Mouse (Mus musculus): ENCODE results near the gene Ifit2. TPM values are rescaled to one million over a fixed set of nuclear protein-coding genes. Genes with fewer than 3 reads are reported as not detected.

Gene Ifit2
- polyA plus RNA-seq, 1 experiment from 2014 or later = 3.3 TPM

GRCm38 (mm10) chr19:34551981-34552380 is 1.5 kb downstream of the Ifit2 start:
- H3K36me3 ChIP-seq = no peaks in the 10 kb centered on the region
- no peak overlapping the region for H3K27ac ChIP-seq
- H3K4me3 ChIP-seq (replicated peaks) = no peak overlapping the region
- H3K4me2 ChIP-seq (replicated peaks) = no peak overlapping the region
- no peak overlapping the region for H3K9ac ChIP-seq (replicated peaks)
- no peaks in the 10 kb centered on the region for H3K27me3 ChIP-seq
- WGBS = 73% methylated on average over 5 of the region's 5 CpGs
- H3K4me1 ChIP-seq (replicated peaks) = no peaks in the 10 kb centered on the region; the same call in 1 of the 2 replicates
- no peak for ATAC-seq
- H3K9me3 ChIP-seq = no peaks in the 10 kb centered on the region

DNA sequence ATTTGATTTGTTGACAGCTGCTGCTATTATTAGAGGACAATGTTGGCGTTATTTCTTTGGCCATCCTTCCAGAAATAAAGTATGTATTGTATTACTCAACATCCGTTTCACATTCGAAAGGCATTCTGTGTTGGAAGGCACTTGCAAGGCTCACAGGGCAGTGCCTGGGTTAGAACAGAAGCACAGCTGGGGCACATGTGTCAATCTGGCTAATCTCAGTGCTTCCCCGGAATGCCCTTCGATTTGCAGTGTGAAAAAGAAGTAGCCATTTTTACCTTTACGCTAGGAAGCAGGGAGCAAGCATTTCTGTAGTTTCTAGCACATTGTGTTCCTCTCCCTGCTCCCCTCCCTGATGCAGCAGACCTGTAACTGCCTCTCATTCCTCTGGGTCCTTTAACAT is 2.5 kb downstream of the Ifit2 start:
- H3K27me3 ChIP-seq = no peaks in the 10 kb centered on the region
- WGBS = 61% methylated on average over 6 of the region's 6 CpGs
- no peaks in the 10 kb centered on the region; the same call in 1 of the 2 replicates for H3K4me1 ChIP-seq (replicated peaks)
- no peak overlapping the region for H3K4me3 ChIP-seq (replicated peaks)
- no peak overlapping the region for H3K27ac ChIP-seq
- no peaks in the 10 kb centered on the region for H3K9me3 ChIP-seq
- ATAC-seq = no peak
- H3K9ac ChIP-seq (replicated peaks) = no peak overlapping the region
- no peaks in the 10 kb centered on the region for H3K36me3 ChIP-seq
- no peak overlapping the region for H3K4me2 ChIP-seq (replicated peaks)

- Histone ChIP-seq H3K4me2 (replicated peaks) (no peak overlapping the region), H3K27me3 (no peaks in the 10 kb centered on the region), H3K27ac (no peak overlapping the region), H3K4me1 (replicated peaks) (no peaks in the 10 kb centered on the region; the same call in 1 of the 2 replicates), H3K9me3 (no peaks in the 10 kb centered on the region), H3K4me3 (replicated peaks) (no peak overlapping the region), H3K9ac (replicated peaks) (no peak overlapping the region), H3K36me3 (no peaks in the 10 kb centered on the region)
- 82% methylated on average over 3 of the region's 3 CpGs for WGBS
- no peak for ATAC-seq
Observed at GRCm38 (mm10) chr19:34553522-34553921, 3.0 kb downstream of the Ifit2 start.

DNA sequence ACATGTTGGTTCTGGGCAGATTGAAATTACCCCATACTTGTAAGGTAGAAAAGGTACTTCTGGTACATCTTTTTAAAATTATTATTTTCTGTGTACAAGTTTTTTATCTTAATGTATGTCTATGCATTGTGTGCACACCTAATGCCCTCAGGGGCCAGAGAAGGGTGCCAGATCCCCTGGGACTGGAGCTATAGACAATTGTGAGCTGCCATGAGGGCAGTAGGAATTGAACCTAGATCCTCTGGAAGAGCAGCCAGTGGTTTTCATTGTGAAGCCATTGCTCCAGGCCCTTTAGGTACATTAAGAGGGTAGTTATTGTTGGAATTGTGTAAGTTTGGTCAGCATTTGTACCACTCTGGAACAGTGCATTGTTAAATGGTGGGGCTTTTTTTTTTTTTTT is 3.6 kb downstream of the Ifit2 start:
- Histone ChIP-seq H3K9me3 (no peaks in the 10 kb centered on the region), H3K27ac (no peak overlapping the region), H3K36me3 (no peaks in the 10 kb centered on the region), H3K4me3 (replicated peaks) (no peak overlapping the region), H3K4me1 (replicated peaks) (no peaks in the 10 kb centered on the region; the same call in 1 of the 2 replicates), H3K4me2 (replicated peaks) (no peak overlapping the region), H3K27me3 (no peaks in the 10 kb centered on the region), H3K9ac (replicated peaks) (no peak overlapping the region)
- no peak for ATAC-seq

GRCm38 (mm10) chr19:34556621-34557020 is 6.1 kb downstream of the Ifit2 start:
- Histone ChIP-seq H3K4me3 (replicated peaks) (no peak overlapping the region), H3K4me1 (replicated peaks) (no peaks in the 10 kb centered on the region; the same call in 1 of the 2 replicates), H3K9me3 (no peaks in the 10 kb centered on the region), H3K4me2 (replicated peaks) (no peak overlapping the region), H3K36me3 (no peaks in the 10 kb centered on the region), H3K9ac (replicated peaks) (no peak overlapping the region), H3K27me3 (no peaks in the 10 kb centered on the region), H3K27ac (no peak overlapping the region)
- no peak for ATAC-seq
- WGBS = 76% methylated on average over 3 of the region's 3 CpGs

- no peak for ATAC-seq
- Histone ChIP-seq H3K4me2 (replicated peaks) (no peak overlapping the region), H3K4me1 (replicated peaks) (no peaks in the 10 kb centered on the region), H3K36me3 (no peaks in the 10 kb centered on the region), H3K27ac (no peak overlapping the region), H3K9me3 (no peaks in the 10 kb centered on the region), H3K4me3 (replicated peaks) (no peak overlapping the region), H3K27me3 (no peaks in the 10 kb centered on the region), H3K9ac (replicated peaks) (no peak overlapping the region)
Observed at GRCm38 (mm10) chr19:34562556-34562955, 12.1 kb downstream of the Ifit2 start.

DNA sequence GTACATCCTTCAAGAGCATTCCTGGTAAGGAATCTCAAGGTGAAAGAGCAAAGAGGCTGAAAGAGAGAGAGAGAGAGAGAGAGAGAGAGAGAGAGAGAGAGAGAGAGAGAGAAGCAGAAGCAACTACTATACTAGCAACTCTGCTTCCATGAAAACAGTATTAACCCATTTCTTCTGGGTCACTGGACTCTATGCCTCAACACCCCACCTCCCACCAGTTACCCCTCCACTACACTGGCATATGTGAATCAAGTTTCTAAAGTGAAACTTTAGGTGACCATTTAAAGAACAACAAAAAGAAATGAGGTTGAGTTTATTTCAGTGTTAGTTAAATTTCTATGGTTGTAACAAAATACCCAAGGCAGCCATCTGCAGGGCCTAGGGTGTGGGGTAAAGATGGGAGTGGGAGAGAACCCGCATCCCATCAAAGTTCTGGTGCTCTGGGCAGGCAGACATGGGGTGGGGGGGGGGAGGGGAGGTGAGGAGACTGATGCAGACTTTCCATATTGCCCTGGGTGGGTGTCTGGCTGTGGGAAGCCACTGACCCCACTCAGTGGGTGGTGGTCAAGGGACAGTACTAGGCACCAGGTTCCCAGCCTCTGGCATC is 15.8 kb downstream of the Ifit2 start:
- 78% methylated on average over 1 of the region's 1 CpGs for WGBS

GRCm38 (mm10) chr19:34568988-34569895 is 18.7 kb downstream of the Ifit2 start:
- WGBS = 80% methylated on average over 7 of the region's 7 CpGs
- H3K36me3 ChIP-seq = no peaks in the 10 kb centered on the region

More for the DNA sequence above, 15.8 kb downstream of the Ifit2 start:
- Histone ChIP-seq H3K4me1 (replicated peaks) (peaks cover 4% of the 10 kb centered on the region), H3K4me2 (replicated peaks) (no peak overlapping the region), H3K4me3 (replicated peaks) (no peak overlapping the region), H3K9me3 (no peaks in the 10 kb centered on the region), H3K9ac (replicated peaks) (no peak overlapping the region), H3K36me3 (no peaks in the 10 kb centered on the region), H3K27me3 (no peaks in the 10 kb centered on the region), H3K27ac (no peak overlapping the region)
- no peak for ATAC-seq

GRCm38 (mm10) chr19:34569896-34570476 is 19.5 kb downstream of the Ifit2 start:
- WGBS = 70% methylated on average over 4 of the region's 4 CpGs
- no peak for ATAC-seq

More at GRCm38 (mm10) chr19:34568988-34569895, 18.7 kb downstream of the Ifit2 start:
- no peak overlapping the region for H3K9ac ChIP-seq (replicated peaks)
- H3K27me3 ChIP-seq = no peaks in the 10 kb centered on the region
- no peaks in the 10 kb centered on the region for H3K9me3 ChIP-seq
- H3K27ac ChIP-seq = no peak overlapping the region
- H3K4me3 ChIP-seq (replicated peaks) = no peak overlapping the region
- no peak for ATAC-seq
- peaks cover 5% of the 10 kb centered on the region for H3K4me1 ChIP-seq (replicated peaks)
- no peak overlapping the region for H3K4me2 ChIP-seq (replicated peaks)

DNA sequence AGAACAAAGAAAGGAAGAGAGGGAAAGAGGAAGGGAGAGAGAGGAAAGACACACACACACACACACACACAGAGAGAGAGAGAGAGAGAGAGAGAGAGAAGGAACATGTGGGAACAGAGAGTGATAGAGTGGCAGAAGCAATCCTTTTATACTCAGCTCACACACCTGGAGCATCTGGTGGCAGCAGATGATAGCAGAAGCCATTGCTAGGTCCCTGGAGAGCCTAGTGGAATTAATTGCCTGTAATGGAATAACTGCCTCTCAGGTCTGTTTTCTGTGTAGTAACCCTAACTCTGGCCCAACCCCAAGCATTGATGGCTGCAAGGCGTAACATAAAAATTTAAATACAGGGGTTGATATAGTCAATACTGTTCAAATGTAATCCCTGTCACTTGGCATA is 20.6 kb downstream of the Ifit2 start:
- H3K4me3 ChIP-seq (replicated peaks) = no peak overlapping the region
- peak; percentile 40; the same call in 1 of the 2 replicates for ATAC-seq
- H3K36me3 ChIP-seq = no peaks in the 10 kb centered on the region
- H3K27ac ChIP-seq = no peak overlapping the region
- 81% methylated on average over 1 of the region's 1 CpGs for WGBS
- no peak overlapping the region for H3K4me2 ChIP-seq (replicated peaks)
- no peaks in the 10 kb centered on the region for H3K27me3 ChIP-seq
- H3K9me3 ChIP-seq = no peaks in the 10 kb centered on the region
- no peak overlapping the region for H3K9ac ChIP-seq (replicated peaks)
- H3K4me1 ChIP-seq (replicated peaks) = peaks cover 5% of the 10 kb centered on the region

More at GRCm38 (mm10) chr19:34569896-34570476, 19.5 kb downstream of the Ifit2 start:
- no peak overlapping the region for H3K27ac ChIP-seq
- no peak overlapping the region for H3K9ac ChIP-seq (replicated peaks)
- H3K36me3 ChIP-seq = no peaks in the 10 kb centered on the region
- peaks cover 5% of the 10 kb centered on the region for H3K4me1 ChIP-seq (replicated peaks)
- H3K27me3 ChIP-seq = no peaks in the 10 kb centered on the region
- no peaks in the 10 kb centered on the region for H3K9me3 ChIP-seq
- no peak overlapping the region for H3K4me2 ChIP-seq (replicated peaks)
- no peak overlapping the region for H3K4me3 ChIP-seq (replicated peaks)

GRCm38 (mm10) chr19:34573650-34574049 is 23.2 kb downstream of the Ifit2 start:
- Histone ChIP-seq H3K4me3 (replicated peaks) (no peak overlapping the region), H3K27ac (no peak overlapping the region), H3K27me3 (no peaks in the 10 kb centered on the region), H3K9ac (replicated peaks) (no peak overlapping the region), H3K36me3 (no peaks in the 10 kb centered on the region), H3K4me1 (replicated peaks) (peaks cover 5% of the 10 kb centered on the region), H3K9me3 (no peaks in the 10 kb centered on the region), H3K4me2 (replicated peaks) (no peak overlapping the region)
- 93% methylated on average over 5 of the region's 5 CpGs for WGBS
- ATAC-seq = no peak

- H3K27me3 ChIP-seq = no peaks in the 10 kb centered on the region
- H3K4me1 ChIP-seq (replicated peaks) = no peaks in the 10 kb centered on the region
- no peak overlapping the region for H3K27ac ChIP-seq
- no peak overlapping the region for H3K4me3 ChIP-seq (replicated peaks)
- no peak overlapping the region for H3K9ac ChIP-seq (replicated peaks)
- WGBS = 73% methylated on average over 1 of the region's 1 CpGs
- H3K4me2 ChIP-seq (replicated peaks) = no peak overlapping the region
- no peaks in the 10 kb centered on the region for H3K9me3 ChIP-seq
- ATAC-seq = no peak
- H3K36me3 ChIP-seq = no peaks in the 10 kb centered on the region
Observed at GRCm38 (mm10) chr19:34577121-34577520, 26.6 kb downstream of the Ifit2 start.

Data from midbrain, embryonic 13.5 days (tissue).